Mouse (Mus musculus) thymus, adult 2 months (tissue): ENCODE data around the gene Lmna.

Experiments
- CTCF ChIP-seq: fragments of 200-500 bp; IDR thresholded peaks from 2 replicates; pipeline ENCODE4 v1.5.1; 2012; ENCODE audit warnings: mild to moderate bottlenecking, control low read depth, low read length, moderate library complexity, borderline replicate concordance; ENCODE audit not compliant: control insufficient read depth, poor library complexity, insufficient read depth; ENCODE audit errors: extremely low read depth
- POLR2A ChIP-seq: fragments of 200-500 bp; IDR thresholded peaks from 2 replicates; pipeline ENCODE4 v1.6.1; 2012; ENCODE audit warnings: mild to moderate bottlenecking, low read length, control low read depth, moderate library complexity; ENCODE audit not compliant: control insufficient read depth, poor library complexity, insufficient read depth; ENCODE audit errors: extremely low read depth

DNA sequence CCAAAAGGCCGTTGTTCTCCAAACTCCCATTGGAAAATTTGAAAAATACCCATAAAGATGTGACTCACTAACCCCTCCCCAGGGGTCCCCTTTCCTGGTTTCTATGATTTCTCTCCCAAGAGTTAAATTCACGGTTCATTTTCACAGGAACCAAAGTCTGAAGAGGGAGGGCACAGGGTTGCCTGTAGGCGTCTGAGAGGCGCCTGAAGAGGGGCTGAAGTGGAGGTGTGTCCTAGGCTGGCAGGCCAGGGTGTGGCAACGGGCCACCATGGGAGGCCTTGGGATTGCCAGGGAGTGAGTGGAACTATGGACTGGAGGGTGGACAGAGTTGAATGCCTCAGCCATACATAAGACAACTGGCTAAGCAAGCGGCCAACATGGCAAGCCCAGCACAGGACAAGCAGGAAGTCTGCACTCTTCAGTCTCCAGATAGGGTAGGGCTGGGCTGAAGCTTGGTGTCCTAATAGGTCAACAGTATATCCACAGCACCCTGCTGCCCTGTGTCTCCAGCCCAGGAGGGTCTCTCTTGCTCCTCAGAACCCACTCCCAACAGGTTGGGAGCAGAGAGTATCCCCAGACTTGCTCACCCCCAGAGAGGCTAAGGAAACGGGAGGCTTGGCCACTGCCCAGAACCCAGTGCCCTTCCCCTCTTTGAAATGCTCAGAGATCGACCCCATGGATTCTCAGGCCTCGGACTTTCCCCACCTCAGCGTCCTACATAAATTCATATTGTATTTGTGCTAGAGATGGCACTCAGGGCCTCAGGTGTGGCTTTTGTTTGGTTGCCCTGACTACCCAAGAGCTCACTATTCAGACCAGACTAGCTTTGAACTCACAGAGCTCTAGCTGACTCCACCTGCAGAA is 4.7 kb upstream of the Lmna start:
- no peak for TF ChIP-seq POLR2A
- no peak for TF ChIP-seq CTCF
